Mouse (Mus musculus) gastrocnemius, postnatal 4 days (tissue): ENCODE measurements around the gene Tspear. TPM values are rescaled to one million over a fixed set of nuclear protein-coding genes. Genes with fewer than 3 reads are reported as not detected.
"Not testable (repeated sequence)": the region's sequence is repeated elsewhere in the genome, so short reads cannot be mapped to it uniquely, and the experiment has no call there.

Experiments
- DNase-seq, 2 experiments: peaks; one replicate each; pipeline ENCODE4 v3.0.0; 2021 to 2022; ENCODE audit warnings: low spot score in 2 of 2, mixed read lengths in 2 of 2
- total RNA-seq, 2 experiments: library from RNA; stranded (reverse); gene quantifications; 2 replicates each; pipeline ENCODE4 v1.2.3; 2021

Tspear gene
- total RNA-seq, 2 experiments from 2014 or later: not detected

- DNase-seq: not testable (repeated sequence)
Observed at GRCm38 (mm10) chr10:77711157-77711556, 24.8 kb downstream of the Tspear start, which contains the start of gene Gm10024. Gene Gm10024 (plus strand): TSS chr10:77711457.

- no peak for DNase-seq
Observed at GRCm38 (mm10) chr10:77713734-77714133, 27.4 kb downstream of the Tspear start.

GRCm38 (mm10) chr10:77715507-77715906 is 29.1 kb downstream of the Tspear start, which contains the start of gene Gm10142:
Gene Gm10142 (plus strand): TSS chr10:77715807.
- DNase-seq: no peak

DNA sequence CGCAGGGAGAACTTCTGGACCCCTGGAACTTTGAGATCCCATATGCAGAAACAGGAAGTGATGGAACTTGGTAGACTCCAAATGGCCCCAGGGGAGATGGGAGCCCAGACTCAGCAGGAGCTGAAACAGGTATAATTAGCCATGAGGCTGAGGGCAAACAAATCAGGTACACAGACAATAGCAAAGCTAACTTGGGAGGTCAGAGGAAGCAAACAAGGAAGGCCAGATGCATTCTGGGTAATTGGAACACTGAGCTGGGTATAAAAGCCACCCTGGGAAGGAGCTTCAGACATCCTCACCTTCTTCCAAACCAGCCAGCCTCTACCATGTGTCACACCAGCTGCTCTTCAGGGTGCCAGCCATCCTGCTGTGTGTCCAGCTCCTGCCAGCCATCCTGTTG is 33.9 kb downstream of the Tspear start, which contains the start of gene Krtap12-1:
TSS of gene Krtap12-1 (plus strand) at position 301 of the 400 bp plus-strand sequence.
- not testable (repeated sequence) for DNase-seq

DNA sequence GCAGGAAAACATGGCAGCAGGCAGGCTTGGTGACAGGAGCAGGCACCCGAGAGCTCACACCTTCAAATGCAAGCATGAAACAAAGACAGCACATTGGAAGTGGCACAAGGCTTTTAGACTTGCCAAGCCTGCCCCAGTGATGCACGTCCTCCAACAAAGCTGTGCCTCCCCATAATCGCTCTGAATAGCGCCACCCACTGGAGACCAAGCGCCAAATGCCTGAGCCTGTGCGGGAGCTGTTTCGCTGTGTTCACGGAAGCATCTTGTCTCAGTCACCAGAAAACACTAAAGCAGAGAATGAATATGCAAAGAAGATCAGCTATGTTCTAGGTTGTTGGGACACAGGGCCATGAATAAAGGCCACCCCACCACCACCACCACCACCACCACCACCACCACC is 38.5 kb downstream of the Tspear start:
- DNase-seq: no peak

DNA sequence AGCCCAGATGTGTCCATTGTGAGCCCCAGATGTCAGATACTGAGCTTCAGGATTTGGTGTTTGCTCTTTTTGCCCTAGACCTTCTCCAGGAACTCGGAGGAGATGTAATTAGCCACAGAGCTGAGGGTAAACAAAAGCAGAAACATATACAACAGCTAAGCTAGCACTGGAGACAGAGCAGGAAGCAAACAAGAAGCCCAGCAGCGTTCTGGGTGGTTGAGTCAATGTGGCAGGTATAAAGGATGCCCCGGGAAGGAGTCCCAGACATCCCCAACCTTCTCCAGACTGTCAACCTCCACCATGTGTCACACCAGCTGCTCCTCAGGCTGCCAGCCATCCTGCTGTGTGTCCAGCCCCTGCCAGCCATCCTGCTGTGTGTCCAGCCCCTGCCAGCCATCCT is 39.8 kb downstream of the Tspear start, which contains the start of gene Gm10100:
TSS of gene Gm10100 (plus strand) at position 301 of the 400 bp plus-strand sequence.
- DNase-seq: no peak

- DNase-seq: no peak
Observed at GRCm38 (mm10) chr10:77728280-77728679, 41.9 kb downstream of the Tspear start.

DNA sequence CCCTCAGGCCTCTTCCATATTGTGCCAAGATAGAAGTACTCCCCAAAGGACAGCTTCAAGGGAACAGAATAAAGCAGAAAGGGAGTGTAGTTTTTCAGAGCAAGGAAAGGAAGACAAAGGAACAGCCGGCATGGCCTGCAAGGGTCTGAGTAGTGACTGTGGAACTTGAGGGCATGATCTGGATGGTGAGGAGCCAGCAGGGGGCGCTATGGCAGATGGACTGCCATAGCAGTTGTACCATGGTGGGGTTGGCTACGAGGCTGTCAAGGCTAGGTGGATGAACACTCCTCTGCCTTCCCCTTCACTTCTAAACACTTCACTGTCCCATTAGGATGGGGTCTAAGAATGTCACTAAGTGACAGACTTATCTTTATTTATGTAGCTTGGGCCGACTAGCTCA is 42.9 kb downstream of the Tspear start:
- no peak for DNase-seq

- DNase-seq: no peak
Observed at GRCm38 (mm10) chr10:77735928-77736327, 49.6 kb downstream of the Tspear start.

DNA sequence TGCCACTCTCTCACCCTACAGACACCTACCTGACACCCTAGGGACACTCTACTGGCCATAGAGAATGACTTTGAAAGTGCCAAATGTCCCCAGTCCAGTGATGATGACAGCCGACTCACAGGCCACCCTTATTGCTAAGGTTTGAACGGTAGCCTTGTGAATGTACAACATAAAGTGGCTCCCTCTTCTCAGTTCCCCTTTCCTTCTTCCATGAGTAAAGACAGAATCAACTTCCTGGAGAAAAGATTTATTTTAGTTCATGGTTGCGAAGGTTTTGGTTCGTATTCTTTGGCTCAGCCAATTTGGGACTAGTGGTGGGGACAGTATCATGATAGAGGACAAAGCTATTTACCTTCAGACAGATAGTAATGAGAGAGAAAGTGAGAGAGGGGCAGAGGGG is 52.6 kb downstream of the Tspear start:
- no peak for DNase-seq

- not testable (repeated sequence) for DNase-seq
Observed at GRCm38 (mm10) chr10:77741924-77742688, 55.7 kb downstream of the Tspear start, which contains the start of gene Gm18596. Gene Gm18596 (minus strand): TSS chr10:77742638.

GRCm38 (mm10) chr10:77750686-77751085 is 64.3 kb downstream of the Tspear start:
- not testable (repeated sequence) for DNase-seq

- DNase-seq: not testable (repeated sequence)
Observed at GRCm38 (mm10) chr10:77751254-77751653, 64.9 kb downstream of the Tspear start, which contains the start of gene Gm9736. Gene Gm9736 (minus strand): TSS chr10:77751354.

GRCm38 (mm10) chr10:77752312-77752711 is 65.9 kb downstream of the Tspear start:
- DNase-seq: not testable (repeated sequence)

GRCm38 (mm10) chr10:77753448-77753847 is 67.1 kb downstream of the Tspear start:
- DNase-seq: no peak

GRCm38 (mm10) chr10:77759582-77759981 is 73.2 kb downstream of the Tspear start, which contains the start of gene Gm3233:
Gene Gm3233 (minus strand): TSS chr10:77759682.
- DNase-seq: not testable (repeated sequence)

DNA sequence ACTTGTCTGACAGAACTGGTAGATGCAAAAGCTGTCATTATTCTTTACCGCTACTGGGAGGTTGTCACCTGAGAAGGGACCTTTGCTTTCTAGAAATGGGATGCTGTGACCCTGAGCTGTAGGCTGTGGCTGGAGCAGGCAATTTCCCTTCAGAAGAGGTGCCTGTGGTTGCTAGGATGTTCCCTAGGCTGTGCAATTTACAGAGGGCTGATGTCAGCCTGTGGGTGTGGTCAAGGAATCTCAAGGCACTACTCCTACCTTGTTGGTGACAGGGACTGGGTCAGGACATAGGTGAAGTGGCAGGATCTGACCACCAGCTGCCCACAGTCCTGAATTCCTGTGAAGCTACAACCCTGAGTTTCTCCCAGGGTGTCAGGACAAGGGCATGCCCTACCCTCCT is 83.4 kb downstream of the Tspear start:
- DNase-seq: no peak

GRCm38 (mm10) chr10:77771225-77771624 is 84.9 kb downstream of the Tspear start, which contains the start of gene Gm3238:
Gene Gm3238 (minus strand): TSS chr10:77771325.
- DNase-seq: not testable (repeated sequence)

GRCm38 (mm10) chr10:77772142-77772541 is 85.8 kb downstream of the Tspear start:
- not testable (repeated sequence) for DNase-seq

- not testable (repeated sequence) for DNase-seq
Observed at GRCm38 (mm10) chr10:77776844-77777243, 90.5 kb downstream of the Tspear start, which contains the start of gene Gm7138. Gene Gm7138 (minus strand): TSS chr10:77776944.

DNA sequence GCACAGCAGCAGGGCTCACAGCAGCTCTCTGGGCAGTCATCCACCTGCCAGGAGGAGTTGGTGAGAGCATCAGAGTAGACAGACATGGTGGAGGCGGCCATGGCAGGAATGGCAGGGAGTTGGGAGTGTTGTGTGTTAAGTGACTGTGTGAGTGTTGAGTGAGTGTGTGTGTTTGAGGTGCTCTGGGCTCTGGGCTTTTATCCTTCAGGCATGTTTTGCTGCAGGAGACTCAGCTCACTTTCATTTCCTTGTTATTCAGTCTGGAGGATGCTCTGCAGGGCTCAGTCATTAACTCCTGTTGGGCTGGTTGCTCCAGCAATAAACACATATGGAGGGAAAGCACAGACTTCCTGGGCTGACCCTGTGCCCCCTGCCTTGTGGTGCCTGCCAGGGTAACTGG is 96.1 kb downstream of the Tspear start, which contains the start of gene Gm3250:
TSS of gene Gm3250 (minus strand) at position 101 of the 400 bp plus-strand sequence.
- not testable (repeated sequence) for DNase-seq

DNA sequence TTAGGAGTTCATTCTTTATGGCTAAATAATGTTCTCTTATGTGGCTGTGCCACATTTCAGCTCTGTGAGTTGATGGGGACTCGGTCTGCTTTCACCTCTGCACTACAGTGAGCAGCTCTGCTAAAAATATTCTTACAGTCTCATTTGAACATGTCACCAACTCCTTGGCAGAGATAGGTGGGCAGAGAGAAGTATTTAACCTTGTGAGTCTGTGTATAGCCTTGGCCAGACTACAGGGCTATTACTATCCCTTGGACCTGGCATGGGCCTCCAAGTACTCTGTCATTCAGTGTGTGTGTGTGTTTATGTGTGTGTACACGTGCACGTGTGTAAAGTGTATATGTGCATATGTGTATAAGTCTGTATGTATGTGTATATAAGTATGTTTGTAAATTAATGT is 97.0 kb downstream of the Tspear start:
- DNase-seq: not testable (repeated sequence)
